Mouse (Mus musculus): ENCODE measurements around the gene Gm3248. TPM values are rescaled to one million over a fixed set of nuclear protein-coding genes. Genes with fewer than 3 reads are reported as not detected.
"Not testable (repeated sequence)": the region's sequence is repeated elsewhere in the genome, so short reads cannot be mapped to it uniquely, and the experiment has no call there.

The Gm3248 gene
- total and polyA plus RNA-seq, 3 experiments, result not detected

DNA sequence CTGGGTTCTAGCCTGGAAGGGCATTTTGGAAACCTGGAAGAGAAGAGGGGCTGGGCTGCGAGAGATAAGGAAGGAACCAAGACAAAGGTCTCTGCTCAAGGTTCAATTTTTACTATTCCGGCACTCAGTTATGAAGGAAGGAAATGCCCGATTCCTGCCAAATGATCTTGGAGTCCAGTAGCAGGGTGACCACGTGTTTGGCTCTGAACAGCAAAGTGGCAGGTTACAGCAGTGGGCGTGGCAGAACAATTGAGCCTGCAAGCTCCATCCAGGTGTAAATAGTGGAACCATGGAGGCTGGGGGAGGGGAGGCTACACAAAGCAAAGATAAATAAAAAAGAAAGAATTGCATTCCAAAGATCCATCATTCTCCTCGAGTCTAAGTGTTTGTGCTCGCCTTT lies 38.3 kb downstream of the Gm3248 start:
- H3K36me3 ChIP-seq (replicated peaks in 1 of 2; ENCODE audit: control insufficient read depth in 1 of 2, insufficient read depth in 1 of 2, low read length in 1 of 2); H3K9ac ChIP-seq (ENCODE audit: insufficient read depth, low read depth); H3K4me3 ChIP-seq (replicated peaks in 1 of 3; ENCODE audit: low read depth in 2 of 3, low read length in 2 of 3, poor library complexity in 1 of 3); H3K27ac ChIP-seq (ENCODE audit: insufficient read depth, low read depth); H3K79me2 ChIP-seq (replicated peaks; ENCODE audit: control insufficient read depth, extremely low read depth, insufficient read depth, poor library complexity, severe bottlenecking); in situ Hi-C loops (cut with MboI; ENCODE audit: low pct_ligation_motif_present, low pct_unique_long_range_greater_than_20kb, low sequenced_read_pairs); dilution Hi-C loops (cut with MboI; ENCODE audit: extremely low pct_ligation_motif_present, extremely low pct_unique_long_range_greater_than_20kb, low sequenced_read_pairs); H3K9me3 ChIP-seq (replicated peaks; ENCODE audit: low read length); H3K27me3 ChIP-seq (replicated peaks); H3K4me2 ChIP-seq (ENCODE audit: insufficient read depth, low read depth, poor library complexity, severe bottlenecking); H3K4me1 ChIP-seq (ENCODE audit: control insufficient read depth in 1 of 2, insufficient read depth in 2 of 2); DNase-seq (ENCODE audit: extremely low read depth): not testable (repeated sequence)

GRCm38 (mm10) chr14:5918330-5918942 lies 43.1 kb downstream of the Gm3248 start:
- H3K27me3 ChIP-seq (replicated peaks); H3K9me3 ChIP-seq (replicated peaks; ENCODE audit: low read length); H3K36me3 ChIP-seq (replicated peaks in 1 of 2; ENCODE audit: control insufficient read depth in 1 of 2, insufficient read depth in 1 of 2, low read length in 1 of 2); H3K9ac ChIP-seq (ENCODE audit: insufficient read depth, low read depth); in situ Hi-C loops (cut with MboI; ENCODE audit: low pct_ligation_motif_present, low pct_unique_long_range_greater_than_20kb, low sequenced_read_pairs); H3K79me2 ChIP-seq (replicated peaks; ENCODE audit: control insufficient read depth, extremely low read depth, insufficient read depth, poor library complexity, severe bottlenecking); H3K4me2 ChIP-seq (ENCODE audit: insufficient read depth, low read depth, poor library complexity, severe bottlenecking); DNase-seq (ENCODE audit: extremely low read depth); dilution Hi-C loops (cut with MboI; ENCODE audit: extremely low pct_ligation_motif_present, extremely low pct_unique_long_range_greater_than_20kb, low sequenced_read_pairs); H3K4me3 ChIP-seq (replicated peaks in 1 of 3; ENCODE audit: low read depth in 2 of 3, low read length in 2 of 3, poor library complexity in 1 of 3); H3K27ac ChIP-seq (ENCODE audit: insufficient read depth, low read depth); H3K4me1 ChIP-seq (ENCODE audit: control insufficient read depth in 1 of 2, insufficient read depth in 2 of 2): not testable (repeated sequence)

- H3K27me3 ChIP-seq (replicated peaks); H3K9me3 ChIP-seq (replicated peaks; ENCODE audit: low read length); H3K36me3 ChIP-seq (replicated peaks in 1 of 2; ENCODE audit: control insufficient read depth in 1 of 2, insufficient read depth in 1 of 2, low read length in 1 of 2); H3K27ac ChIP-seq (ENCODE audit: insufficient read depth, low read depth); in situ Hi-C loops (cut with MboI; ENCODE audit: low pct_ligation_motif_present, low pct_unique_long_range_greater_than_20kb, low sequenced_read_pairs); DNase-seq (ENCODE audit: extremely low read depth); H3K9ac ChIP-seq (ENCODE audit: insufficient read depth, low read depth); dilution Hi-C loops (cut with MboI; ENCODE audit: extremely low pct_ligation_motif_present, extremely low pct_unique_long_range_greater_than_20kb, low sequenced_read_pairs); H3K79me2 ChIP-seq (replicated peaks; ENCODE audit: control insufficient read depth, extremely low read depth, insufficient read depth, poor library complexity, severe bottlenecking); H3K4me2 ChIP-seq (ENCODE audit: insufficient read depth, low read depth, poor library complexity, severe bottlenecking); H3K4me3 ChIP-seq (replicated peaks in 1 of 3; ENCODE audit: low read depth in 2 of 3, low read length in 2 of 3, poor library complexity in 1 of 3); H3K4me1 ChIP-seq (ENCODE audit: control insufficient read depth in 1 of 2, insufficient read depth in 2 of 2): not testable (repeated sequence)
These were observed 47.8 kb downstream of the Gm3248 start for GRCm38 (mm10) chr14:5913701-5914100.

Other genes with a start within 250 kb of the Gm3248 start
- not detected in 2 replicates for gene Gm3373, start 220.2 kb downstream of the Gm3248 start, total RNA-seq (2012; rRNA removed)
- not detected in 2 replicates for gene Gm3373, start 220.2 kb downstream of the Gm3248 start, total RNA-seq (2014; rRNA removed)
- not detected in 2 replicates for gene Gm3373, start 220.2 kb downstream of the Gm3248 start, polyA plus RNA-seq (2012; ENCODE audit: insufficient read length, low read depth)
- not detected in 2 replicates for gene Gm3383, start 153.8 kb downstream of the Gm3248 start, total RNA-seq (2012; rRNA removed)
- not detected in 2 replicates for gene Gm3383, start 153.8 kb downstream of the Gm3248 start, total RNA-seq (2014; rRNA removed)
- not detected in 2 replicates for gene Gm3383, start 153.8 kb downstream of the Gm3248 start, polyA plus RNA-seq (2012; ENCODE audit: insufficient read length, low read depth)
- gene Gm3424, start 131.4 kb downstream of the Gm3248 start, total RNA-seq (2012; rRNA removed), result not detected in 2 replicates
- gene Gm3424, start 131.4 kb downstream of the Gm3248 start, total RNA-seq (2014; rRNA removed), result not detected in 2 replicates
- not detected in 2 replicates for gene Gm3424, start 131.4 kb downstream of the Gm3248 start, polyA plus RNA-seq (2012; ENCODE audit: insufficient read length, low read depth)
- not detected in 2 replicates for gene Gm8237, start 81.4 kb downstream of the Gm3248 start, total RNA-seq (2012; rRNA removed)
- gene Gm8237, start 81.4 kb downstream of the Gm3248 start, total RNA-seq (2014; rRNA removed), result not detected in 2 replicates
- not detected in 2 replicates for gene Gm8237, start 81.4 kb downstream of the Gm3248 start, polyA plus RNA-seq (2012; ENCODE audit: insufficient read length, low read depth)
- not detected in 2 replicates for gene Gm3453, start 17.4 kb upstream of the Gm3248 start, total RNA-seq (2012; rRNA removed)
- gene Gm3453, start 17.4 kb upstream of the Gm3248 start, total RNA-seq (2014; rRNA removed), result not detected in 2 replicates
- gene Gm3453, start 17.4 kb upstream of the Gm3248 start, polyA plus RNA-seq (2012; ENCODE audit: insufficient read length, low read depth), result not detected in 2 replicates
- gene Gm6337, start 96.5 kb upstream of the Gm3248 start, total RNA-seq (2012; rRNA removed), result not detected in 2 replicates
- gene Gm6337, start 96.5 kb upstream of the Gm3248 start, total RNA-seq (2014; rRNA removed), result not detected in 2 replicates
- gene Gm6337, start 96.5 kb upstream of the Gm3248 start, polyA plus RNA-seq (2012; ENCODE audit: insufficient read length, low read depth), result not detected in 2 replicates
- gene Gm8206, start 132.2 kb upstream of the Gm3248 start, total RNA-seq (2012; rRNA removed), result not detected in 2 replicates
- not detected in 2 replicates for gene Gm8206, start 132.2 kb upstream of the Gm3248 start, total RNA-seq (2014; rRNA removed)
- gene Gm8206, start 132.2 kb upstream of the Gm3248 start, polyA plus RNA-seq (2012; ENCODE audit: insufficient read length, low read depth), result not detected in 2 replicates
- not detected in 2 replicates for gene Gm3468, start 146.9 kb upstream of the Gm3248 start, total RNA-seq (2012; rRNA removed)
- not detected in 2 replicates for gene Gm3468, start 146.9 kb upstream of the Gm3248 start, total RNA-seq (2014; rRNA removed)
- not detected in 2 replicates for gene Gm3468, start 146.9 kb upstream of the Gm3248 start, polyA plus RNA-seq (2012; ENCODE audit: insufficient read length, low read depth)
- gene Gm3476, start 164.1 kb upstream of the Gm3248 start, total RNA-seq (2012; rRNA removed), result not detected in 2 replicates
- not detected in 2 replicates for gene Gm3476, start 164.1 kb upstream of the Gm3248 start, total RNA-seq (2014; rRNA removed)
- gene Gm3476, start 164.1 kb upstream of the Gm3248 start, polyA plus RNA-seq (2012; ENCODE audit: insufficient read length, low read depth), result not detected in 2 replicates